Mouse (Mus musculus): ENCODE results near the gene Ppp4r4.

The Ppp4r4 gene

DNA sequence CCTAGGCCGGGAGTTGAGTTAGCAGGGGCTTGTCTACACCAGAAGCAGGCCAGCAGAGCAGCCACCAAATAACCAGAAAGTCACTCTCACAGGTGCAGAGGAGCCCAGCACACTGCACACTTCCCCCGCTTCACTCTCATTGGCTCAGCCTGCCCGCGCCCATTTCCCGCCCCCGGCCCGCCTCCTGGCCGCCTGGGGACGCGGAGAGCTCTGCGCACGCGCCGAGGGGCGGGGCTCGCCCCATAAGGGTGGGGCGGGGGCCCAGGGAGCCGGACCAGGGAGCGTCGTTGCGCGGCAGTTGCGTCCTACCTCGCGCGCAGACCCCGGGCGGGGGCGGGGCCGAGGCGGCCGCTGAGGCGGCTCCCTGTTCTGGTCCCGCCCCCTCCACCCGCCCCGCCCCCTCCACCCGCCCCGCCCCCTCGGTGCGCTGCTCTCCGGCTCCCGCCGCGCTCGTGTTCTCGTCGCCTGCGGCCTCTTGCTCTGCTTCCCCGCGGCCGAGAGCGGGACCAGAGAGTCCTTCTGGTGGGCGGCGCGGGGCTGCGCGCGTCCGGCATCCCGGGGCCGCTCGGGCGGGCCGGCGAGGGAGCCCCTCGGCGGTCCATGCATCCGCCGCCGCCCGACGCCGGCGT is at the start of gene Ppp4r4:
Gene Ppp4r4 (plus strand): TSS at position 264 of the 629 bp plus-strand sequence.
- DNase-seq: peak; percentile 94 to 96

DNA sequence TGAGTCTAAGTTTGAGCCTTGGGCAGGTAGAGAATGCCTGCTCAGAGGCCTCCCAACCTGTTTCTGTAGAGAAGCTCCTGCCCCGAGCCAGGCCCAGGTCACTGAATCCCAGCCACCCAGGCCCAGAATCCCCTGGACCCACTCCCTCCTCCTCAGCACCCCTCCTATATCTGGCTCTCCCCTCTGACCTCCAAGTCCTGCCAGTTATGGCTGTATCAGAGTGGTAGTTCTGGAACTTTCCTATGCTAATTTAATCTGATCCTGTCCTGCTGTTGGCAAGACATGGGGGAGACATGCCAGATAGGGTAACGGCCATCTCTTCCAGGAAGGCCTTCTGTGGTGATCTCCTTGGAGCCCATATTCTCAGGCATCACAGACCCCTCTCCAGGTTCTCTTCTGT is 49.3 kb upstream of the Ppp4r4 start:
- DNase-seq: no peak

DNA sequence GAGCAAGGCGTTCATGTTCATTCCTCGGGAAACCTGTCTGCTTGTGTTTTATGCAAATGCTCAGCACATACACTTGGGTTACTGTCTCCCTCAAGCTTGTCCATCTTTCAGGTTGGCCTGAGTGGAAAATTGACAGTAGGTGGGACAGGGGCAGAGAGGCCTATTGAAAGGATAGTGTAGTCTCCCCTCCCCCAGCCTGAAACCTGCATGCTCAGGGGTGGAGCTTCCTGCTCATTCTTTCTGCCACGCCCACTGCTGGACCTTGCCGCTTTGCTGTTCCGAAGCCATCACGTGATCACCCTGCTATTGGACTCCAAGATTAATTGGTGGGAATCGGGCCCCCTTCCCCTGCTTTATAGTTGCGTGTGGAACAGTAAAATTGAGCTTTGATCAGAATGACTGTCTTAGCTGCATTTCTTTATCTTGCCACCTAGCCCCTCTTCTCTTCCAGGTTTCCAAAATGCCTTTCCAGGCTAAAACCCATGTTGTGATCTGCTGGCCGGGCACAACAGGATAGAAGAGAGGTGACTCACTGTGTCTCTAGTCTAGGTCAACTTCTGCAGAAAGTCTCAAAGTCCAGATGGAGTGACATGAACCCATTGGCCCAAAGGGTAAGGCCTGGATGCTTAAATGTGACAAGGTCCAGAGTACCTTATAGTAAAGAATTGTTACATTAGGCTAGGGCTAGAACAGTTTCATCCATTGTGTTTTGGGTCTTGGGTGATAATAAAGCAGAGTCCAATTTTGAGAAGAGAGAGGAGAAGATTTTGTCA is 47.7 kb upstream of the Ppp4r4 start:
- DNase-seq: peak in 1 of 2 experiments; percentile 11

DNA sequence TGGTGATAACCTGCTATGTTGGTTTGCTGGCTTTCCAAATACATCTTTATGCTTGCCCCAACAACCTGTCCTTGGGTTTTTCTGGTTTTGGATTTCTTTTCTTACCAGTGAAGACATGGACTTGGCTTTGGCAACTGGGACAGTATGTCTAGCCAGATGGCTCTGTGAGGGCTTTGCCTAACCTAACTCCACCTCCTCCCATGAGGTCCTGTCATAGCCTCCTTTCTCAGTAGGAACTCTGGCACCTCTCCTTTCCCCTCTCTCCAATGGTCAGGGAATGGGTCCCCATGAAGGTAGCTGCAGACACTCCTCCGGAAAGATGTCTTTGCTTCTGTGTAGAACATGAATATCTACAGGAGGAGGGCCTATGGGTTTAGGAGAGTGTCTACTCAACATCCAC is 45.4 kb upstream of the Ppp4r4 start:
- DNase-seq: no peak

DNA sequence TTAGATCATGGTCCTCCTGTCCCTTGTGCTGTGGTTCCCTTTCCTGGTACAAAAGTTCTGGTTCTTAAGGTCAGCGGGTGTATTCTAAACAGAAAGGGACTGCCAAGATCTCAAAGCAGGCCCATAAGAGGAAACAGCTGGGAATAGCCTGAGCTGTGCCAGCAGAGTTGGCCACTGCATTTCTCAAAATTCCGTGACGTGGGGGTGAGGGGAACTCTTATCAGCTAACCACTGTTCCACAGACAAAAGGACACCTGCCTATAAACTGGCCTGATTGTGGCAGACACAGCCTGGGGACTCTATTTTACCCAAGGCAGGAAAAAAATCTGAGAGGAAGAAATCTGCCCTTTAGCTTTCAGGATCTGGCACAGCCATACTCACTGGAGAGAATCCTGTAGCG is 44.8 kb upstream of the Ppp4r4 start:
- peak in 1 of 2 experiments; percentile 10 for DNase-seq

- no peak for DNase-seq
Observed at GRCm38 (mm10) chr12:103487750-103488149, 44.3 kb upstream of the Ppp4r4 start.

DNA sequence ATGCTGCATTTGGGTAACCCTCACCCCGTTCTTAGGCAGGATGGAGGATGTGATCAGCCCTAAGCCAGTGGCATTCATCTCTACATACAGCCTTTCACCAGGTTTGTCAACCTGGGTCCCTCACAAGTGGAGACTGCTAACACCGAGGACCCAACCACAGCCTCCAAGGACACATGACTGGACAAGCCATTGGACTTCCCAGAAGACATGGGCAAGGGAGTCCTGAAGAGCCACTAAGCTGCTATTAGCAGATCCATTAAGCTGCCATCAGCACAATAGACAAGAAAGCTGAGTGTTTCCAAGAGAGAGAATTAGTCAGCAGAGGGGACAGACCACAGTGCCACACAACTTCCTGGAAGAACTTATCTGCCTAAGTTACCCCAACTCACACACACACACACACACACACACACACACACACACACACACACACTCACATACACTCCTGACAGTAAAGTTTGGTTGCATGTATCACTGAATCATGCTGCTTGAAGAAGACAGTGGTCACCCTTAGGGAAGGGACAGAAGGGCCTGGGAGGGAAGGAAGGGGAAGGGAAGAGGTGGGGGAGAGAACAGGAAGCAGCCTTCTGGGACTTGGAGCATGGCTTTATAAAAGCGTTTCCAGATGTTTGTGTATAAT is 40.9 kb upstream of the Ppp4r4 start:
- DNase-seq: no peak

- DNase-seq: peak; percentile 77 to 79
Observed at GRCm38 (mm10) chr12:103492767-103493166, 39.3 kb upstream of the Ppp4r4 start.

DNA sequence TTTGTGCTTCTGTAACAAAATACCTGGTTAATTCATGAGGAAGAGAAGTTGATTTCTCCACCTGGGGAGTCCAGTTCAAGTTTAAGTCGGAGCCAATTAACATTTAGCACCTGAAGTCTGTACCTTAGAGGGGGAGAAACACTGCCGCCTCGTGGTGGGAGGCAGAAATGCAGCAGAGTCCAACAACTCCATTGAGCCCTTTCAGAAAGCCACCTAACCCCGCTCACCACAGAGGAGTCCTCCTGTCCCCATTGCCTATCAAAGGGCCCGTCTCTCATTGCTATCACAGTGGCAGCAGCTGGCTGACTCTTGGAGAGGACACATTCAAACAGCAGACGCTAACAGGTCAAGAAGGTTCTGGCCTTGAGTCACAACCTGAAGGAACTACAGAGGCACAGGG is 37.6 kb upstream of the Ppp4r4 start:
- peak; percentile 72 to 74 for DNase-seq

- DNase-seq: no peak
Observed at GRCm38 (mm10) chr12:103498768-103499167, 33.3 kb upstream of the Ppp4r4 start.

GRCm38 (mm10) chr12:103499261-103499660 is 32.8 kb upstream of the Ppp4r4 start:
- no peak for DNase-seq

- DNase-seq: no peak
Observed at GRCm38 (mm10) chr12:103503300-103503699, 28.8 kb upstream of the Ppp4r4 start.

DNA sequence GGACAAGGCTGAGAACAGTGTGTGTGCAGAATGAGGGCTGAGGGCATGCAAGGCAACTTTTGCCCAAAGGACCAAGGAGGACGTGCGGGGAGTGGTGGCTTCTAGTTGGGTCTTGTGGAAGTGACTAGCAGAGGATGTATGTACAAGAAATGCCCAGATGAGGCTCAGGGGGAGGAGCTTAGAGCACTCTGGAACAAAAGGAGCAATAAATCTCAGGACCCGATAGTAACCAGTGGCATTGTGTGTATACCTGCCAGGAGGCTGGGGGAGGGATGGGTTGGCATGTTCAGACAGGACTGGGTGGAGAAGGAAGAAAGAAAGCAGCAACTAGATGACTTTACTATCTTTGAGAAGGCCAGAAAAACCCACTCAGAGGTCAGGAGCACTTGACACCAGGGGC is 27.7 kb upstream of the Ppp4r4 start:
- DNase-seq: no peak

GRCm38 (mm10) chr12:103508346-103508745 is 23.7 kb upstream of the Ppp4r4 start:
- no peak for DNase-seq

DNA sequence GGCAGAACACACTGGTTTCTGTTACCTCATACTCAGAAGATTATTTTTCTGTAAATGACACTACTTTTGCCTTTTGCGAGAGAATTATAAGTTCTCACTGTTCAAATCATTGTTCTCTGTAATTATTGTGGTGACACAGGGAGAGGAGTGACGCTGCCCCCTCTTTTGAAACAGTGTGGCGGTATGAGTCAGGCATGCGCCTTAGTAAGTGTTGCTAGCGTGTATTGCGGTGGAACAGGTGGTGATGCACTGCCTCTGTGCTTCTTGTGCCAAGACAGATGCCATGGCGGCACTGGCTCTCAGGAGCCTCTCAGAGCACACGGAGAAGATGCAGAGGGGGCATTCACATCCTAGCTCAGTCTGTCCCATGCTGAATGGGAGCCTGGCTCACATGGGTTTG is 22.2 kb upstream of the Ppp4r4 start:
- DNase-seq: no peak

- DNase-seq: no peak
Observed at GRCm38 (mm10) chr12:103511586-103511985, 20.5 kb upstream of the Ppp4r4 start.

DNA sequence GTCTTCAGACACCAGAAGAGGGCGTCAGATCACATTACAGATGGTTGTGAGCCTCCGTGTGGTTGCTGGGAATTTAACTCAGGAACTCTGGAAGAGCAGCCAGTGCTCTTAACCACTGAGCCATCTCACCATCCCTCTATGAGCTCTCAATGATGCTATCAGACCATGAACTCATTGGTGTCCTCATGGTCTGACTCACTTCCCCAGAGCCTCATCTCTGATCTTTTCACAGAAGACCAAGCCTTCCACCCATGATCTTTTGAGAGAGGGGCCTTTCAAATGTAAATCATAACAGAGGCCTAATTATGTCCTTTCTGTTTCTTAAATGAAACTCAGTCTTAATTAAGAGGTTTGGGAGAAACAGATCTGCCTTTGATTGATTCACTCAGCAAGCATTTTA is 19.0 kb upstream of the Ppp4r4 start:
- no peak for DNase-seq

DNA sequence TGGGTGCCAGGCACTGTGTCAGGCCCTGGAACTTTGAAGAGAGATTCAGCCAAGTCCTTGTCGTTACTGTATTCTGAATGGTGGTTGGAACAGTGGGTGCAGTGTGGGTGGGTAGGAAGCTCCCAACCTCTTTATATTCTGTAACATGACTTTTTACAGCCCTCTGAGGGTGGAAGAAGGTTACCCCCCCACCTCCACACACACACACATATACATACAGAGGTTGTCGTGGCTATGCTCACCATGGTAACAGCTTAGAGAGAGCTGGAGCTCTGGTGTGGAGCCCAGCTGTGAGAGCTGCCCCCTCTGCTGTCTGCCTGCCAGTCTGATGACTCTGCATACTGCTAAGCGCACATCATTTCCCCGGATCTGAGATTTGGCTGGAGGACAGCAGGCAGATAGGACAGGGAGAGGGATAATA is 18.6 kb upstream of the Ppp4r4 start:
- DNase-seq: no peak

DNA sequence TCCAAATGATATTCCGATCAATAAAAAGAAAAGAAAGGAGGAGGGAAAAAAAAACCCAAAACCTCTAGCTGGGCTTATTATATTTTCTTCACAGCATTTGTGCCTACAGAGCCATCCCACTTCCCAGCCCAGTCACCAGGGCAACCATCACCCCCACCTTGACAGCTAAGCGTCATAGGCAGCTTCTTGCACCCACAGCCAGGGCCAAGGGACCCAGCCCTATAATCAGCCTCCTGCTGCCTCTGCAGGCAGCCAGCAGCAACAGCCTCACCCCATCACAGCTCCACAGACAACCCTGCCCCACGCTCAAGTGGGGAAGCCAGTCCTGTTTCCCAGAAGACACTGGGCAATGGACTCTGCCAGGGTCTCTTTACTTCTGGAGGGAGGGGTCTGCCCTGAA is 17.7 kb upstream of the Ppp4r4 start:
- no peak for DNase-seq

DNA sequence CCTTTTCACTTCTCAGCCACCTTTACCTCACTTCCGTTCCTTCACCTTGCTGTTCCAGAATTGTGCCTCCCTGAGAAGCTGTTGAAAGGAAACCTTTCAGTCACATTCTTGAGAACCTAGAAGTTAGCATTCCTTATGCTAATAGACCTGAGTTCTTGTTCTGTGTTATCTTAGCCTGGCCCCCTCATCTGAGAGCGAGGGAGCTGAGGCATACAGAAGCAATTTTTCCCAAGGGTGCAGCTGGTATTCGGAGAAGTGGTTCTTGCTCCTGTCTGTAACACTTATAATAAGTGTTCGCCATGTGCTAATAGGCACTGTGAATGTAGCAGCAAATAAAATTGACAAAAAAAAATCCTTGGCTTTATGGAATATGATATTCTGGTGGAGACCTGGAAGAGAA is 16.4 kb upstream of the Ppp4r4 start:
- DNase-seq: no peak

- DNase-seq: no peak
Observed at GRCm38 (mm10) chr12:103518640-103519039, 13.4 kb upstream of the Ppp4r4 start.

DNA sequence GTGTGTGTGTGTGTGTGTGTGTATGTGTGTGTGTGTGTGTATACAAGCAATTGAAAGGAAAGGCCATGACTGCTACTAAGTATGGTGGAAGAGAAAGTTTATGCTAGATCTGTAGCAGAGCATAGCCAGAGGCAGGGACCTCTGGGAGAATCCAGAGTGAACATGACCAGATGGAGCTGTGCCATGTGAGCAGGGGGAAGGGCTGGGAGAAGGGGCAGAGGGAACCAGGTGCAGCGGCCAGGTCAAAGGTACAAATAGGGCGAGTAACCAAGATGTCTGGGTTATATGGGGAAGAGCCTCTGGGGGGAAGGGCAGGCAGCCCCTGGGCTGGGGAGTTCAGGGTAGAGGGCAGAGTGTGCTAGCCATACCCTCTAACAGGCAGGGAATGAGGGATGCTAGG is 1.5 kb upstream of the Ppp4r4 start:
- no peak for DNase-seq

DNA sequence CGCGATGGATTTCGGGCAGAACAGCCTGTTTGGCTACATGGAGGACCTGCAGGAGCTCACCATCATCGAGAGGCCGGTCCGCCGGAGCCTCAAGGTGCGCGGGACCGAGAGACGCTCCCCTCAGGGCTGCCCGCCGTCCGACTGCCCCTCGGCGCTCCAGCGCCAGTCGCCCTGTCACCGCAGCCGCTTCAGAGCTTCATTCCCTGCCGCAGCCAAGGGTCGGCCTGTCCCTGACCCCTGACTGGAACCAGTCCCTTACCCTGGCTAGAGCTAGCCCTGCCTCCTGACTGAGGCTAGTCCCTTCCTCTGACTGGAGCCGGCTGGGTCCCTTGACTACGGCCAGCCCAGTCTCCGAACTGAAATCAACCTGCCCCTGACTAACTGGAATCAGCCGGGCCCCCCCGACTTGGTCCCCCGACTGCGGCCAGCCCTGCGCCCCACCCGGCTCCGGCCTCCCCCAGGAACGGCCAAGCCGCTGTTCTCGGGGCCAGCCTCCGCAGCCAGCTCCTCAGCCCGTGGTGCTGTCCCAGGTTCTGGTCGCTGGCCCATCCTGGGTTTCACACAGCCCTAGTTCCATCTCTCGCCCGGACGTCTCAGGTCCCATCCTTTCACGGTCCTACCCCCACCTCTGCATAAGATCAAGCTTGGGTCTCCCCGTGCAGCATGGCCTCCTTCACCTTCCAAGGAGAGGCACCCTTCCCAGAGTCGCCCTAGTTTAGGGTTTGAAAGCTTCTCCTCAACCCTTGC is 739 bp downstream of the Ppp4r4 start:
- DNase-seq: peak; percentile 39 to 55

Measured in kidney, postnatal 4 days (tissue).